Mouse (Mus musculus) embryo, embryonic 9.5 days (tissue): Measurements from ENCODE around the gene Ptpra.

Source experiments
- DNase-seq: peaks from one replicate; pipeline ENCODE4 v3.0.0-alpha.2; 2017; ENCODE audit errors: extremely low spot score

The Ptpra gene

GRCm38 (mm10) chr2:130442162-130442561 lies 7.9 kb upstream of the Ptpra start:
- DNase-seq = no peak

- DNase-seq = no peak
Measured at GRCm38 (mm10) chr2:130448449-130448848, 1.6 kb upstream of the Ptpra start.

- DNase-seq = peak; percentile 31
Measured at GRCm38 (mm10) chr2:130449021-130449793, 871 bp upstream of the Ptpra start.

- no peak for DNase-seq
Measured at GRCm38 (mm10) chr2:130450434-130450796, 337 bp downstream of the Ptpra start.

GRCm38 (mm10) chr2:130451086-130451726 lies 1.1 kb downstream of the Ptpra start:
- no peak for DNase-seq

GRCm38 (mm10) chr2:130451727-130452090 lies 1.6 kb downstream of the Ptpra start:
- DNase-seq = no peak

GRCm38 (mm10) chr2:130452266-130452665 lies 2.2 kb downstream of the Ptpra start:
- no peak for DNase-seq

- DNase-seq = no peak
Measured at GRCm38 (mm10) chr2:130453421-130453820, 3.3 kb downstream of the Ptpra start.

GRCm38 (mm10) chr2:130454748-130455370 lies 4.8 kb downstream of the Ptpra start:
- DNase-seq = no peak

- DNase-seq = no peak
Measured at GRCm38 (mm10) chr2:130457871-130458270, 7.8 kb downstream of the Ptpra start.

- DNase-seq = no peak
Measured at GRCm38 (mm10) chr2:130459576-130459975, 9.5 kb downstream of the Ptpra start.

- no peak for DNase-seq
Measured at GRCm38 (mm10) chr2:130461287-130462071, 11.4 kb downstream of the Ptpra start.

- DNase-seq = no peak
Measured at GRCm38 (mm10) chr2:130466438-130466837, 16.4 kb downstream of the Ptpra start.

- DNase-seq = peak; percentile 13
Measured at GRCm38 (mm10) chr2:130469366-130469765, 19.3 kb downstream of the Ptpra start.

GRCm38 (mm10) chr2:130469935-130470334 lies 19.9 kb downstream of the Ptpra start:
- no peak for DNase-seq

GRCm38 (mm10) chr2:130472908-130473510 lies 22.9 kb downstream of the Ptpra start:
- no peak for DNase-seq

- no peak for DNase-seq
Measured at GRCm38 (mm10) chr2:130475764-130476163, 25.7 kb downstream of the Ptpra start.

GRCm38 (mm10) chr2:130476666-130477297 lies 26.7 kb downstream of the Ptpra start:
- no peak for DNase-seq

- no peak for DNase-seq
Measured at GRCm38 (mm10) chr2:130482177-130482576, 32.1 kb downstream of the Ptpra start.

- no peak for DNase-seq
Measured at GRCm38 (mm10) chr2:130482700-130483099, 32.6 kb downstream of the Ptpra start.

GRCm38 (mm10) chr2:130484206-130484605 lies 34.1 kb downstream of the Ptpra start:
- no peak for DNase-seq
